Mouse (Mus musculus) retina, adult 2 months (tissue): ENCODE results near the gene Med26.

Source experiments
- DNase-seq: peaks from one replicate; pipeline ENCODE4 v3.0.0-alpha.2; 2012; ENCODE audit warnings: low read depth, low spot score

The Med26 gene

GRCm38 (mm10) chr8:72491680-72492621, 56.1 kb downstream of the Med26 start, which contains the start of gene Slc35e1:
TSS of gene Slc35e1 (minus strand) at chr8:72492614.
- DNase-seq, result no peak

GRCm38 (mm10) chr8:72491017-72491416, 57.1 kb downstream of the Med26 start:
- no peak for DNase-seq

DNA sequence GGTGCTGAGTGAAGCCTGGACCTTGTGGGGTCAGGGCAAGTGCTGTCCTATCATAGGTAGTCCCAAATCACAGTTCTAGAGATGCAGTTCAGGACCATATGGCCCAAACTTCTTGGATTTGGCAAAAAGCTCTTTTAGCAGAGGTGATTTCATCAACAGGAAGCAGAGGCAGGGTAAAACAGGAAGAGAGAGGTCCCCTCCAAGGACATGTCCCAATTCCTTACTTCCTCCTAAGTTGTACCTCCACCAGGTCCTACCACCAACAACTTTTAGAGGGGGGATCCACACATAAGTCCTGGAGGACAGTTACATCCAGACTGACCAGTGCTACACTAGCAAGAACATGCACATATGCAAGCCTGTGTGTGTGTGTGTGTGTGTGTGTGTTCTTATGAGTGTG, 61.1 kb downstream of the Med26 start:
- DNase-seq, result no peak

GRCm38 (mm10) chr8:72485456-72486199, 62.4 kb downstream of the Med26 start:
- DNase-seq, result no peak

DNA sequence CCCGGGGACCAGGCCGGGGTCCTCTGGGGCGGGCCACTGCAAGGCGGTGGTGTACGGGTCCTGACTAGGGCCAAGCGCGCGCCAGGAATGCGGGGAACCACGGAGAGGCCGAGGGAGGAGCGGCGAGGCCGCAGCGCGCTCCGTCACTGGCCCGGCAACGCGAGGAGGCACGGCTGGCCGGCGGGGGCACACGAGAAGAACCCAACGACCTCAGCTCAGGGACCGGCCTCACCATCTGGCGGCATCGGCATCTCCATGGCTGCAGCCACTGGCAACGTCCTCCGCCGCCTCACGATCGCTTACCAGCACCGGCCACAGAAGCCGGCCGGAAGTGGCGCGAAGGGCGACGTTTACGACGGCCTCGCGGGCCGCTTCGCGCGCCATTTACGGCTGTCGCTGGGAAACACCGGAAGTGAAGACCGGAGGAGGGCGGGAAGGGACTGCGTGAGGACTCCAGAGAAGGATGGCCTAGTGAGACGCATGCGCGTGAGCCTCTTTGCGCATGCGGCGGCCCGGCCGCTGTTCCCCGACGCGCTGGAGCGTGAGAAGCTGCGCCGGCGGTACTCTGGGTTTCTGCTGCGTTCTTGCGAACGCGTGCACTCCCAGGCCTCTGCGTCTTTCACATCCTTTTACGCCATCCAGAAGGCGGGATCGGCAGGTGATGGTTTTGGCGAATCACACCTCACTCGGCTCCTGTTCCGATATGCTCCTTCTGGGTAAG, 73.1 kb downstream of the Med26 start, which contains the start of gene Cherp:
Gene Cherp, minus strand, starts transcription at position 401 of the 721 bp plus-strand sequence.
- peak; percentile 94 for DNase-seq

DNA sequence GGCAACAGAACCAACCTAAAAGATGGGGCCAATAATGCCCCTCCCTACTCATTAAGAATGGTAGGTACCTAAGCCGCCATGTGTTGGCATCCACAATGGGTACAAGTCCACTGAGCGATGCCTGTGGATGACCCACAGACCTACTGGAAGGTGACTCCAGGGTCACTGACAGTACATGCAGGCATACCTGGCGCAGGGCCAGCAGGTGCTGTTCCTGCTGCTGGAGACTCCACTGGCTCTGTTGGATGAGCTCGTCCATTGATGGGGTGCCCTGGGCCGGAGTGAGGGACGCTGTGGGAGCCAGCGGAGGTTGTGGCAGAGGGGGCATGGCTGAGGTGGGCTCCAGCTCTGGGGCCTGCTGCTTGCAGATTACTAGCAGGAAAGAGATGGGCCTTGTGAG, 77.4 kb downstream of the Med26 start:
- DNase-seq, result no peak

- no peak for DNase-seq
Measured at GRCm38 (mm10) chr8:72469984-72470383, 78.1 kb downstream of the Med26 start.

DNA sequence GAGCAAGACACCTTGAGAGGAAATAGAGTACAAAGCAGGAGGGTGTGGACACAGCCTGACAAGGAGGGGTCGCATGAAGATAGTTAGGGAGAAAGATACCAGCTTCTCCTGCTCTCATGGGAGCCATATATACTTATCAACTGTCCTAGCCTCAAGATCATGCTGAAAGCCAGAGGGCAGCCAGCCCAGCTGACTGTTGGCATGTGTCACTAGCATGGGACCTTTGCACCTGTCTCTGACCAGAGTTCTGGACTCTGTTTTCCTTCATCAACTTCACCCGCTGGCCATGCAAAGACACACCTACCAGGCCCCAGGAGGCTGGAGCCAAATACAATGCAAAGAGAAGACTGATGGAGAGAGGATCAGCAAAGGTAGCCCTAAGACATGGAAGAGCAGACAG, 78.8 kb downstream of the Med26 start:
- no peak for DNase-seq

- no peak for DNase-seq
Measured at GRCm38 (mm10) chr8:72464211-72464610, 83.9 kb downstream of the Med26 start.

DNA sequence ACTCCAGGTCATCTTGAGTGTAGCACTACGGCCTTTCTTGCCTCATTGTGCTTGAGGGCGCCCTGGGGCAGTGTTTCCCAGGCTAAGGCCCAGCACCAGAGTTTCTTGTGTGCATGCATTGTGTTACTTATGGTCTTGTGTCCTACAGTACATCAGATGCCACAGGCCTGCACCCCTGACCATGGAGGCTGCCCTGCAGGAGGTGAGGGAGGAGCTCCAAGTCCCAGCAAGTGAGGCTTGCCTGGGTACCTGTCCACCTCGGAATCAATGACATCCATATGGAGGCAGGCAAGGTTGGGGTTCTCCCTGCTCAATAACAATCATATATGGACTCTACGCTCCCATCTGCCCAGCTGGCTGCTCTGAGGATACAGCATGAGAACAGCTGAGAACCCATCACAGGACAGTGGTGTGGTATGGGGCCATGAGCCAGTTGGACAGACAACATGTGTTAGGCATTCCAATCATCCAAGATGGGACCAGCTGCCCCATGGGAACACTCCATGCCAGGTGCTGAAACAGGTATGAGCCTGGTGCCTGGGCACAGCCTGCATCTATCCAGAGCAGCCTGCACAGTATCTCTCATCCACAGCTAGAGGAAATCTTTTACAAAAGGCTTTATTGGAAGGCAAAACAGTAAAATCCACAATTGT, 88.1 kb downstream of the Med26 start:
- DNase-seq, result no peak

DNA sequence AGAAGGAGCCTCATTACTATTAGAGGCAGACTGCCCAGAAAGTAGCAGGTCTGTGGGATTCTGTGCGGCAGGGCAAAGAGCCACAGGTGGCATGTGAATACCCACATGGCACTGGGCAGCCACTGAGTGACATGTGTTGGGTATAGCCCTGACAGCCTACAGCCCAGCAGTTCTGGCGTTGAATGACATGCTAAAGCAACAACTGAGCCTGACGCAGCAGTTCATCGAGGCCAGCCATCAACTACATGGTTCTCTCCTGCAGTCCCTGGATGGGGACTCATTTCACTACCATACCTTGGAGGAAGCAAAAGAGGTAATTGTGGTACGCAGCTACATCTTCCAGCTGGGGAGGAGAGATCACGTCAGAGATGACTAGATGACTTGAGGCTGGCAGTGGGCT, 89.6 kb downstream of the Med26 start:
- DNase-seq, result no peak

- no peak for DNase-seq
Measured at GRCm38 (mm10) chr8:72457806-72458205, 90.3 kb downstream of the Med26 start.

- DNase-seq, result no peak
Measured at GRCm38 (mm10) chr8:72455317-72455716, 92.8 kb downstream of the Med26 start.

DNA sequence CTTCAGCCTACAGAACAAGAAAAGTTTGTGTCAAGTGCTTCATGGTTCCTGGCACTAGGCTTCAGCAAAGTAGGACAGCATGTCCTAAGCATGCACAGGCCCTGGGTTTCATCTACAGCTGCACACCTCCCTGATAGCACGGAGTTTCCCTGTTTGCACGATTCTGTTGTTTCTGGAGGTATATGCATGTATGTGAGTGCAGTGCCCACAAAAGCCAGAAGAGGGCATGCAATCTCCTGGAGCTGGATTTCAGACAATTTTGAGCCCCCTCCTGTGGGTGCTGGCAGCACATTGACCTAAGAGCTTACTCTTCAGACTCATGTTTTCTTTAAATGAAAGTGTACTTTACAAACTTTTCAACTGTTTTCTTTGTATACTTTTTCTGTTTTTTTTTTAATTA, 94.2 kb downstream of the Med26 start:
- DNase-seq, result no peak

- no peak for DNase-seq
Measured at GRCm38 (mm10) chr8:72451516-72451915, 96.6 kb downstream of the Med26 start.

DNA sequence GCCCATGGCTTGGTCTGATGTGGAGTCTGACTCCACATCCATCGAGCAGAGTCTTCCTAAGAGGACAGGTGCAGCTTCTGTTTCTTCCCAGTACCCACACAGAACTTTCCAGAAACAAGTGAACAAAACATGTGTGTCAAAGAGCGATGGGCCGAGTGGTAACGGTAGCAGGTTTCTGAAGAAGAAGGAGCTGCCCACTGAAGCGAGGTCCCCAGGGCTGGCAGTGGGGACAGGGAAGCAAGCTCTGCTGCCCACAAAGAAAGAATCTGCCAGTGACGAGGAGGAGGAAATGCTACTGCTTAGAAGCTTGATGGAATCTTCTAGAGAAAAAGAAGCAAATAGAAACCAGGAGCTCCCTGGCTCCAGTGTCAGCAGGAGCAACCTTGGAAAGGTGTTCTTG, 103.0 kb downstream of the Med26 start:
- DNase-seq, result no peak
